Mouse (Mus musculus): ENCODE measurements at regions not wholly inside any gene's neighbourhood (a gene's known extent, or its start where the extent isn't known, plus 50 kb on each side); places are given as distances from the start of the nearest gene placed in this dataset.

DNA sequence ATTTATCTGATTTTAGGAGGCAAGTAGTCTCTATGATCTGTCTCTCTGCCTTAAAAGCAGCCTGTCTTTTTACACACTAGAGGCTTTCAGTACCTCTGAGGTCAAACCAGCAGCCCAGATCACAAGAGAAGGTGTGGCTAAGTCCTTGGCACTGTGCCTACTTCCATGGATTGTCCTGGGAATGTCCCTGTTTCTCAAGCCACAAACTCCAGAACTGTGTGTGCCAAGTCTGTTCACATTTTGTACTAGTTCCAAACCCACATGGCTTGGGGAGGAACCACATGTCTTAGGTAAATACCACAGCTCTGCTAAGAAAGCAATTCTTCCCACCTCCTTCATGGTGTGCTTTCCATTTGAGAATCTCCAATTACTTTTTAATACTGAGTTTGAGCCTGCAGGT, 262.9 kb downstream of the Gm17267 start:
- DNase-seq (ENCODE audit: low spot score) (peak; percentile 0), ATAC-seq (ENCODE audit: low read depth) (no peak)
- Histone ChIP-seq H3K4me3 (ENCODE audit: low read depth, low read length) (no peak overlapping the region), H3K4me2 (ENCODE audit: low read depth, low read length) (no peak overlapping the region), H3K27me3 (replicated peaks; ENCODE audit: control insufficient read depth, insufficient read depth, low read length) (no peaks in the 10 kb centered on the region), H3K27ac (replicated peaks; ENCODE audit: low read depth, low read length) (no peak overlapping the region), H3K9ac (ENCODE audit: low read depth, low read length) (no peak overlapping the region), H3K4me1 (ENCODE audit: control insufficient read depth, insufficient read depth, low read length) (no peaks in the 10 kb centered on the region), H3K36me3 (ENCODE audit: control insufficient read depth, insufficient read depth, low read length) (no peaks in the 10 kb centered on the region), H3K9me3 (ENCODE audit: control insufficient read depth, low read length) (no peaks in the 10 kb centered on the region)
